8 mouse cellular contexts compared by ENCODE assay signal in the genomic region with DNA sequence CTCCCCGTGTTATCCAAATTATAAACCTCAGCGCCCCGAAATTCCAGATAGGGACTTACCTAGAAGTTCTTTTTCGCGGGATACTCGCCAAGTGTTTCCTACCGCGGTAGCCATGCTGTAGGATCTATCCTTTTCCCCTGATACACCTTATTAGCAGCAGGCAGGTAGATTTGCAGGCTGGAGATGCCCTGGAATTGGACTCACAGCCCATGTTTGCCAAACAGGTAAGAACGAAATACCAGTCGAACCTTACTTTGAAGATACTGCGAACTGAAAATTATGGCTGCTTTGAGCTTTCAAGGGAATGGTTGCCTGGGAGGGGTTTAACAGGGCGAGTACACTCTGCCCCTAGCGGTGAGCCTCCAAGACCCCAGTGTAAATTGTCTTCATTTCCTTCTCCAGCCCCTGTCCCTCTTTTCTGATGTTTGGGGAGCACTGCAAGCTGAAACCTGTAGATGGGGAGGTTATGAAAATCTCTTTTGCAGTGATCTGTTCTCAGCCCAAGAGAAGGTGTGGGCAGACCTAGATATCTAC.
DNase-seq lines count a peak whose midpoint lies in the region; ATAC-seq and TF ChIP-seq lines count a peak whose summit lies in the region.

No protein-coding gene starts in this region.

- TF ChIP-seq POLR2A in cerebellum, adult 2 months (IDR thresholded peaks at IDR 0.05; ENCODE audit: borderline replicate concordance, insufficient read depth, low read length) = no peak

- peak in 1 of 2 experiments; percentile 8 for DNase-seq in cerebellum, adult 2 months
- no peak for DNase-seq in cerebellum, adult 9-10 months
- DNase-seq in R1 (ENCODE audit: low read depth, low spot score) = peak; percentile 61
- no peak for DNase-seq in liver, embryonic 13.5 days
- no peak for DNase-seq in thymus, postnatal 0 days (ENCODE audit: low spot score)
- no peak for DNase-seq in frontal cortex, adult 2 months (ENCODE audit: extremely low spot score in 1 of 2, low spot score in 1 of 2)

- peak; percentile 78 to 85; a peak in 3 of 4 replicates for ATAC-seq in hematopoietic stem cell, adult 5-6 weeks (replicated peaks in 1 of 2; ENCODE audit: insufficient read depth in 1 of 2, low FRiP score in 2 of 2, low TSS enrichment in 1 of 2, low read depth in 1 of 2, poor library complexity in 2 of 2, severe bottlenecking in 2 of 2)
- no peak for ATAC-seq in liver, embryonic 13.5 days (ENCODE audit: low read depth)
- no peak for ATAC-seq in stomach, embryonic 15.5 days (ENCODE audit: insufficient read depth, low FRiP score, low read depth)

- WGBS in cerebellum, adult 2 months = 22% methylated on average over 13 of the region's 13 CpGs
- 26% methylated on average over 13 of the region's 13 CpGs for WGBS in liver, embryonic 13.5 days (ENCODE audit: insufficient replicate concordance)
- 24% methylated on average over 13 of the region's 13 CpGs for WGBS in stomach, embryonic 15.5 days

- TF ChIP-seq CTCF in cerebellum, adult 2 months (IDR thresholded peaks at IDR 0.05; ENCODE audit: borderline replicate concordance, insufficient read depth, low read depth, low read length) = no peak

- H3K36me3 ChIP-seq in liver, embryonic 13.5 days = no peaks in the 10 kb centered on the region
- no peaks in the 10 kb centered on the region for H3K36me3 ChIP-seq in stomach, embryonic 15.5 days

- H3K4me1 ChIP-seq in cerebellum, adult 2 months (ENCODE audit: control insufficient read depth, insufficient read depth, low read length) = no peaks in the 10 kb centered on the region
- no peaks in the 10 kb centered on the region for H3K4me1 ChIP-seq in liver, embryonic 13.5 days (replicated peaks)
- no peaks in the 10 kb centered on the region for H3K4me1 ChIP-seq in stomach, embryonic 15.5 days

- H3K9ac ChIP-seq in liver, embryonic 13.5 days = no peak overlapping the region
- no peak overlapping the region for H3K9ac ChIP-seq in stomach, embryonic 15.5 days

- H3K27ac ChIP-seq in cerebellum, adult 2 months (ENCODE audit: insufficient read depth, low read length) = no peak overlapping the region
- H3K27ac ChIP-seq in liver, embryonic 13.5 days = no peak overlapping the region
- H3K27ac ChIP-seq in stomach, embryonic 15.5 days = no peak overlapping the region

- H3K27me3 ChIP-seq in cerebellum, adult 2 months (ENCODE audit: control insufficient read depth, insufficient read depth, low read length) = no peaks in the 10 kb centered on the region
- no peaks in the 10 kb centered on the region for H3K27me3 ChIP-seq in liver, embryonic 13.5 days
- no peaks in the 10 kb centered on the region for H3K27me3 ChIP-seq in stomach, embryonic 15.5 days (replicated peaks)

- H3K4me2 ChIP-seq in liver, embryonic 13.5 days = 0 out of 2 replicates have a peak overlapping the region, but pooled peaks have one; percentile 23
- H3K4me2 ChIP-seq in stomach, embryonic 15.5 days = peak overlapping the region; percentile 40

- peak overlapping the region; percentile 59 for H3K4me3 ChIP-seq in cerebellum, adult 2 months (replicated peaks; ENCODE audit: insufficient read depth, low read depth, low read length)
- no peak overlapping the region for H3K4me3 ChIP-seq in liver, embryonic 13.5 days (replicated peaks)
- peak overlapping the region; percentile 39 for H3K4me3 ChIP-seq in stomach, embryonic 15.5 days (replicated peaks)

- no peaks in the 10 kb centered on the region for H3K9me3 ChIP-seq in liver, embryonic 13.5 days (replicated peaks)
- no peaks in the 10 kb centered on the region for H3K9me3 ChIP-seq in stomach, embryonic 15.5 days

Comparison
In these comparisons a context has a peak if more than half of its experiments do, and no peak if none do; other contexts are left out.
1. ATAC-seq: peak in hematopoietic stem cell, adult 5-6 weeks (2 of 2); none in liver, embryonic 13.5 days (single experiment) and stomach, embryonic 15.5 days (single experiment).